Mouse (Mus musculus) macrophage (primary cell): ENCODE results near the gene Epb42. TPM values are rescaled to one million over a fixed set of nuclear protein-coding genes. Genes with fewer than 3 reads are reported as not detected.
"Not testable (repeated sequence)": the region's sequence is repeated elsewhere in the genome, so short reads cannot be mapped to it uniquely, and the experiment has no call there.

ENCODE experiments used
- H3K27ac ChIP-seq: fragments of 350-480 bp; formaldehyde crosslinking; 2 replicates; pipeline ENCODE4 v1.9.0; 2021
- H3K36me3 ChIP-seq: fragments of 350-480 bp; formaldehyde crosslinking; 2 replicates; pipeline ENCODE4 v1.9.0; 2021; ENCODE audit errors: inconsistent target
- H3K4me3 ChIP-seq: fragments of 350-480 bp; formaldehyde crosslinking; 2 replicates; pipeline ENCODE4 v1.9.0; 2021; ENCODE audit errors: inconsistent target
- H3K79me2 ChIP-seq: fragments of 350-480 bp; formaldehyde crosslinking; 2 replicates; pipeline ENCODE4 v1.9.0; 2021; ENCODE audit errors: inconsistent target
- WGBS: methylation state at CpG from one replicate; pipeline ENCODE4 v1.1.7; 2026; ENCODE audit warnings: inconsistent platforms; ENCODE audit not compliant: missing documents; 5-methylcytosine and 5-hydroxymethylcytosine counted together
- polyA plus RNA-seq: library from polyadenylated mRNA; stranded (reverse); fragments of 250-400 nt; gene quantifications from 3 replicates; pipeline ENCODE4 v1.2.4, GENCODE M21; 2018; ENCODE audit warnings: inconsistent platforms

The Epb42 gene
- polyA plus RNA-seq, 1 experiment from 2014 or later: not detected

GRCm38 (mm10) chr2:121038851-121039250 is 2.0 kb upstream of the Epb42 start:
- not testable (repeated sequence) for H3K36me3 ChIP-seq, H3K27ac ChIP-seq, H3K4me3 ChIP-seq, H3K79me2 ChIP-seq
- 100% methylated on average over 1 of the region's 1 CpGs for WGBS

- peaks cover 1% of the 10 kb centered on the region; the same call in 1 of the 2 replicates for H3K36me3 ChIP-seq
- H3K4me3 ChIP-seq: no peak overlapping the region
- WGBS: 79% methylated on average over 5 of the region's 5 CpGs
- H3K79me2 ChIP-seq: no peaks in the 10 kb centered on the region
- H3K27ac ChIP-seq: no peak overlapping the region
Measured at GRCm38 (mm10) chr2:121022918-121023317, 14.0 kb downstream of the Epb42 start.

GRCm38 (mm10) chr2:121017151-121017550 is 19.7 kb downstream of the Epb42 start:
- peaks cover 48% of the 10 kb centered on the region for H3K36me3 ChIP-seq
- WGBS: 100% methylated on average over 1 of the region's 1 CpGs
- no peaks in the 10 kb centered on the region for H3K79me2 ChIP-seq
- no peak overlapping the region for H3K4me3 ChIP-seq
- no peak overlapping the region for H3K27ac ChIP-seq

GRCm38 (mm10) chr2:121016226-121016625 is 20.6 kb downstream of the Epb42 start:
- Histone ChIP-seq H3K36me3 (peaks cover 58% of the 10 kb centered on the region), H3K4me3 (no peak overlapping the region), H3K27ac (no peak overlapping the region), H3K79me2 (no peaks in the 10 kb centered on the region)
- 96% methylated on average over 9 of the region's 9 CpGs for WGBS

GRCm38 (mm10) chr2:121015507-121015906 is 21.4 kb downstream of the Epb42 start:
- 91% methylated on average over 2 of the region's 2 CpGs for WGBS
- peaks cover 59% of the 10 kb centered on the region for H3K36me3 ChIP-seq
- no peaks in the 10 kb centered on the region for H3K79me2 ChIP-seq

DNA sequence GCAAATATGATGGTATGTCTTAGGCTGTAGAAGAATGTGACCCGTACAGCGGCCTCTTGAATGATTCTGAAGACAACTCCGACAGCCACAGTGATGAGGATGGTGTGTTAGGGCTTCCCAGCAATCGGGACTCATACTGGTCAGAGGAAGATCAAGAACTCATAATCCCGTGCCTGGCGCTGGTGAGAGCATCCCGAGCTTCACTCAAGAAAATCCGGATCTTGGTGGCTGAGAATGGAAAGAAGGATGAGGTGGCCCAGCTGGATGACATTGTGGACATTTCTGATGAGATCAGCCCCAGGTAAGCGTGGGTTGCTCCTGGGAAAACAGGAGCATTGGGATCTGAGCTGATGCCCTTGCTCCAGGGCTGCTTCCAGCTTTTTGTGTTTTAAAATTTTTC is 24.2 kb downstream of the Epb42 start:
- H3K4me3 ChIP-seq: no peak overlapping the region
- H3K79me2 ChIP-seq: peaks cover 9% of the 10 kb centered on the region; the same call in 1 of the 2 replicates
- 95% methylated on average over 8 of the region's 9 CpGs for WGBS
- H3K27ac ChIP-seq: no peak overlapping the region
- H3K36me3 ChIP-seq: peaks cover 56% of the 10 kb centered on the region

More at GRCm38 (mm10) chr2:121015507-121015906, 21.4 kb downstream of the Epb42 start:
- Histone ChIP-seq H3K27ac (no peak overlapping the region), H3K4me3 (no peak overlapping the region)

GRCm38 (mm10) chr2:121009071-121009677 is 27.7 kb downstream of the Epb42 start:
- Histone ChIP-seq H3K79me2 (peaks cover 9% of the 10 kb centered on the region; the same call in 1 of the 2 replicates), H3K4me3 (peak overlapping the region; percentile 98)

GRCm38 (mm10) chr2:121008664-121009007 is 28.2 kb downstream of the Epb42 start:
- WGBS: 0% methylated on average over 12 of the region's 12 CpGs
- Histone ChIP-seq H3K4me3 (peak overlapping the region; percentile 98), H3K27ac (no peak overlapping the region; the same call in 1 of the 2 replicates), H3K79me2 (peaks cover 9% of the 10 kb centered on the region; the same call in 1 of the 2 replicates), H3K36me3 (peaks cover 20% of the 10 kb centered on the region; the same call in 1 of the 2 replicates)

More at GRCm38 (mm10) chr2:121009071-121009677, 27.7 kb downstream of the Epb42 start:
- 18% methylated on average over 5 of the region's 5 CpGs for WGBS
- peaks cover 21% of the 10 kb centered on the region; the same call in 1 of the 2 replicates for H3K36me3 ChIP-seq
- no peak overlapping the region for H3K27ac ChIP-seq

DNA sequence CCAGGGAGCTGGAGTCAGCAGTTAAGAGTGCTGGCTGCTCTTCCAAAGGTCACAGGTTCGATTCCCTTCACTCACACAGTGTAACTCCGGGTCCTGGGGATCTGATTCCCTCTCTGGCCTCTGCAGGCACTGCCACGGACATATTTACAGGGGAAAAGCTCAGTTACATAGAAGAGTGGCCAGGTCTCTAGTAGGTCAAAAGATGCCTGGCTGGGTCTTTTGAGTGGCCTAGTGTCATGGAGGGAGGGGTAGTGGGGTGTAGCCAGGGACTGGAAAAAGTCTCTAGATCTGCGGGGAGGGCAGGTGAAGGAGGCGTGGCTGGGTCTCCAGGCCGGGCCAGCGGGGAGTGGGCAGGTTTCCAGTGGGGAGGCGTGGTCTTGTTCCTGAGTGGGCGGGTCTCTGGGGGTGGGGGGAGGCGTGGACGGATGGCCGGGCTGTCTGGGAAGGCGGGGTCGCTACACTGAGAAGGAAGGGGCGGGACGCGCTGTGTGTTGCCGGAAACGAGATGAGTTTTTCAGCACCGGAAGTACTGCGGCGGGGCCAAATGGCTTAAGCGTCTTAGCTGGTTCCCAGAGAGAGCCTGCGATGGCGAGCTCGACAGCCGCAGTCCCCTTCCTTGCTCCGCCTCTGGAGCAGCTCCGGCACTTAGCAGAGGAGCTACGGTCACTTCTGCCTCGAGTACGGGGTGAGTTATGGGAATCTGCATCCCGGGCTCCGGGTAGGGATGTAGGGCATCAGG is 28.8 kb downstream of the Epb42 start, which contains the start of gene Ccndbp1:
Gene Ccndbp1, plus strand, starts transcription at position 479 of the 739 bp plus-strand sequence.
- H3K79me2 ChIP-seq: peaks cover 9% of the 10 kb centered on the region; the same call in 1 of the 2 replicates
- peaks cover 20% of the 10 kb centered on the region; the same call in 1 of the 2 replicates for H3K36me3 ChIP-seq
- WGBS: 3% methylated on average over 34 of the region's 34 CpGs
- peak within 1 kb of the TSS; percentile 98 for H3K4me3 ChIP-seq
- H3K27ac ChIP-seq: no peak within 1 kb of the TSS; the same call in 1 of the 2 replicates

- peaks cover 9% of the 10 kb centered on the region; the same call in 1 of the 2 replicates for H3K36me3 ChIP-seq
- H3K27ac ChIP-seq: no peak overlapping the region
- 100% methylated on average over 1 of the region's 1 CpGs for WGBS
- H3K79me2 ChIP-seq: peaks cover 9% of the 10 kb centered on the region; the same call in 1 of the 2 replicates
- H3K4me3 ChIP-seq: no peak overlapping the region
Measured at GRCm38 (mm10) chr2:121006986-121007385, 29.9 kb downstream of the Epb42 start.

- Histone ChIP-seq H3K79me2 (peaks cover 8% of the 10 kb centered on the region; the same call in 1 of the 2 replicates), H3K27ac (no peak overlapping the region), H3K4me3 (no peak overlapping the region), H3K36me3 (no peaks in the 10 kb centered on the region)
- 95% methylated on average over 7 of the region's 7 CpGs for WGBS
Measured at GRCm38 (mm10) chr2:121004018-121004811, 32.7 kb downstream of the Epb42 start.

DNA sequence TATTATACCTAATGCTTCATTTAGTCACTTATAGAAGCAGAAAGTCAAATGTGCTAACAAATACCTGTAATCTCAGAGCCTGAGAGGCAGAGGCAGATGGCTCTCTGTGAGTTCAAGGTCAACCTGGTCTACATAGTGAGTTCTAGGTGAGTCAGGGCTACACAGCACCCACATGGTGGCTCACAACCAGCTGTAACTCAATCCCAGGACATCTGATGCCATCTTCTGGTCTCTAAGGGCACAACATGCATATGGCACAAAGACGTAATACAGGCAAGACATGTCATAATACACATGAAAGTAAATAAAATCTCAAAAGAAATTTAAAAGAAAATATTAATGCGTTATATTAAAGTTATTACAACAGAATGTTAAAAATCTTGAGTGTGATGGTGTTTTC is 33.3 kb downstream of the Epb42 start:
- Histone ChIP-seq H3K36me3 (no peaks in the 10 kb centered on the region), H3K4me3 (no peak overlapping the region), H3K79me2 (peaks cover 1% of the 10 kb centered on the region; the same call in 1 of the 2 replicates), H3K27ac (no peak overlapping the region)
- 94% methylated on average over 2 of the region's 2 CpGs for WGBS

- H3K27ac ChIP-seq: no peak overlapping the region
- no peaks in the 10 kb centered on the region for H3K79me2 ChIP-seq
- H3K4me3 ChIP-seq: no peak overlapping the region
- WGBS: 90% methylated on average over 8 of the region's 8 CpGs
- no peaks in the 10 kb centered on the region for H3K36me3 ChIP-seq
Measured at GRCm38 (mm10) chr2:120998863-120999262, 38.0 kb downstream of the Epb42 start.

- H3K36me3 ChIP-seq, H3K27ac ChIP-seq, H3K4me3 ChIP-seq, H3K79me2 ChIP-seq: not testable (repeated sequence)
- WGBS: 45% methylated on average over 1 of the region's 1 CpGs
Measured at GRCm38 (mm10) chr2:120996607-120997006, 40.3 kb downstream of the Epb42 start.
